Mouse (Mus musculus) lung, postnatal 25 days (tissue): Measurements from ENCODE around the gene Fam217a.
"Not testable (repeated sequence)": the region's sequence is repeated elsewhere in the genome, so short reads cannot be mapped to it uniquely, and the experiment has no call there.

Source experiments
- DNase-seq: peaks from one replicate; pipeline ENCODE4 v3.0.0; 2022; ENCODE audit warnings: low spot score

Gene Fam217a

GRCm38 (mm10) chr13:34873801-34874681 is 50.1 kb downstream of the Fam217a start:
- DNase-seq: peak; percentile 97

- peak; percentile 75 for DNase-seq
Observed at GRCm38 (mm10) chr13:34864420-34865169, 59.5 kb downstream of the Fam217a start.

GRCm38 (mm10) chr13:34861166-34861565 is 62.9 kb downstream of the Fam217a start:
- DNase-seq: not testable (repeated sequence)
